Mouse (Mus musculus): ENCODE measurements around the gene Ctnnbip1.

- TF ChIP-seq CTCF (IDR thresholded peaks at IDR 0.05) (no peak), EP300 (IDR thresholded peaks at IDR 0.05) (no peak)
Observed at GRCm38 (mm10) chr4:149569781-149570497, 51.9 kb downstream of the Ctnnbip1 start.
